Comparison of ENCODE assay signal across 9 mouse cellular contexts in genomic region chr5:120094602-120095001, GRCm38 (mm10). TPM values are rescaled to one million over a fixed set of nuclear protein-coding genes. Genes with fewer than 3 reads are reported as not detected.
A peak's percentile ranks its signal among the peaks of the same experiment; 100 is the strongest.
DNase-seq lines count a peak whose midpoint lies in the region; ATAC-seq and TF ChIP-seq lines count a peak whose summit lies in the region.
"Had no signal": no experiment of that assay in that cellular context is flagged by ENCODE, and none has a peak within 500 bp of the region (broad histone marks: within the 10 kb centered on the region; RNA-seq: fewer than 3 reads in every experiment).

No protein-coding gene starts in this region.

- no peak overlapping the region for H3K9ac ChIP-seq in liver, postnatal 0 days (replicated peaks)

- H3K4me1 ChIP-seq in liver, postnatal 0 days (ENCODE audit: insufficient read depth) = no peaks in the 10 kb centered on the region
- peaks cover 6% of the 10 kb centered on the region for H3K4me1 ChIP-seq in testis, adult 2 months (ENCODE audit: control insufficient read depth, insufficient read depth, low read length)

- in situ Hi-C loops in Patski (cut with MboI; ENCODE audit: low pct_unique_long_range_greater_than_20kb) = loop anchor here (5.0 kb wide), 1 partner anchor 357 kb away; no protein-coding TSS in a partner anchor

- POLR2A ChIA-PET in Patski (lab: Charles Lee) = no interaction called here

- H3K79me2 ChIP-seq in C2C12 (ENCODE audit: control insufficient read depth, insufficient read depth) = no peaks in the 10 kb centered on the region

- H3K27ac ChIP-seq in liver, postnatal 0 days (ENCODE audit: low read depth) = no peak overlapping the region
- no peak overlapping the region for H3K27ac ChIP-seq in testis, adult 2 months (ENCODE audit: control insufficient read depth, insufficient read depth, low read depth, low read length)

- H3K36me3 ChIP-seq in C2C12 (ENCODE audit: control insufficient read depth, insufficient read depth) = no peaks in the 10 kb centered on the region
- H3K36me3 ChIP-seq in liver, postnatal 0 days (replicated peaks; ENCODE audit: insufficient read depth, low read length) = no peaks in the 10 kb centered on the region
- H3K36me3 ChIP-seq in testis, adult 2 months (ENCODE audit: control insufficient read depth, insufficient read depth, low read length) = no peaks in the 10 kb centered on the region

- TF ChIP-seq POLR2A in testis, adult 2 months (IDR thresholded peaks at IDR 0.05; ENCODE audit: control insufficient read depth, low read depth, low read length) = no peak

- no peak for TF ChIP-seq EP300 in liver, postnatal 0 days (IDR thresholded peaks at IDR 0.05; ENCODE audit: low read depth)

- no peak overlapping the region for H3K4me2 ChIP-seq in liver, postnatal 0 days (ENCODE audit: low read depth, low read length)

- H3K27me3 ChIP-seq in C2C12 (ENCODE audit: control insufficient read depth, insufficient read depth, insufficient read length) (peaks cover 31% of the 10 kb centered on the region), Patski (peaks cover 17% of the 10 kb centered on the region)
- 0 out of 2 replicates have a peak, but pooled peaks cover 4% of the 10 kb centered on the region for H3K27me3 ChIP-seq in liver, postnatal 0 days (ENCODE audit: insufficient read depth, low read length)
- no peaks in the 10 kb centered on the region for H3K27me3 ChIP-seq in testis, adult 2 months (ENCODE audit: control insufficient read depth, insufficient read depth, low read length)

- WGBS in liver, postnatal 0 days (ENCODE audit: insufficient replicate concordance) = 43% methylated on average over 7 of the region's 7 CpGs

- TF ChIP-seq CTCF in C2C12 (IDR thresholded peaks at IDR 0.05; ENCODE audit: control insufficient read depth, insufficient read depth, insufficient read length) (peak; percentile 51), Patski (IDR thresholded peaks at IDR 0.05) (peak; percentile 71)
- peak; percentile 87 for TF ChIP-seq CTCF in liver, postnatal 0 days (IDR thresholded peaks at IDR 0.05; ENCODE audit: low read depth)
- peak; percentile 86; the same call in 1 of the 2 replicates for TF ChIP-seq CTCF in testis, adult 2 months (IDR thresholded peaks at IDR 0.05; ENCODE audit: control insufficient read depth, insufficient read depth, insufficient replicate concordance, low read depth, low read length)

- no peaks in the 10 kb centered on the region for H3K79me3 ChIP-seq in C2C12 (ENCODE audit: low read depth)

- H3ac ChIP-seq in C2C12 (ENCODE audit: control insufficient read depth, insufficient read length, low read depth) = no peak overlapping the region

- CTCF ChIA-PET in Patski (lab: Charles Lee) = no interaction called here

- H3K9me3 ChIP-seq in liver, postnatal 0 days (ENCODE audit: low read length) = no peaks in the 10 kb centered on the region

- DNase-seq in heart, postnatal 4 days = peak; percentile 44
- DNase-seq in heart, adult 8-10 months (ENCODE audit: low spot score) = no peak
- no peak for DNase-seq in Patski (ENCODE audit: low read depth, low spot score)
- DNase-seq in embryo, embryonic 10.5 days (ENCODE audit: low spot score) = peak; percentile 76
- DNase-seq in liver, postnatal 0 days = peak; percentile 80
- DNase-seq in layer of hippocampus, adult 11-12 months (ENCODE audit: low spot score) = no peak

- no peak for ATAC-seq in Patski
- ATAC-seq in liver, postnatal 0 days = no peak

- H3K4me3 ChIP-seq in C2C12 (ENCODE audit: insufficient read depth, poor library complexity, severe bottlenecking) = no peak overlapping the region
- H3K4me3 ChIP-seq in liver, postnatal 0 days (ENCODE audit: low read depth, low read length) = no peak overlapping the region
- H3K4me3 ChIP-seq in testis, adult 2 months (ENCODE audit: control insufficient read depth, low read depth, low read length) = peak overlapping the region; percentile 27; the same call in 1 of the 2 replicates
- H3K4me3 ChIP-seq: erythroblast, embryonic 14.5 days had no signal

TF ChIP-seq in C2C12, 6 proteins besides CTCF, POLR2A, EP300 and RAD21:
- no peak for TF ChIP-seq MYOD1 (IDR thresholded peaks at IDR 0.05; ENCODE audit: control insufficient read depth, insufficient read length, low read depth)
- no peak for TF ChIP-seq CEBPB (IDR thresholded peaks at IDR 0.05; ENCODE audit: low read depth)
- no peak for TF ChIP-seq USF1 (IDR thresholded peaks at IDR 0.05; ENCODE audit: low read depth)
- no peak for TF ChIP-seq MYOG (IDR thresholded peaks at IDR 0.05; ENCODE audit: control insufficient read depth, extremely low read depth, insufficient read length)
- TF ChIP-seq MAX (IDR thresholded peaks at IDR 0.05) = no peak
- TF ChIP-seq FOSL1 (IDR thresholded peaks at IDR 0.05; ENCODE audit: insufficient read depth, low read length, poor library complexity, severe bottlenecking) = no peak

RNA-seq across cellular contexts. Expression of gene Rbm19, which starts 21.7 kb away (rescaled TPM):
- 10 to 100 TPM; 18.4 to 21.7 TPM for total RNA-seq in heart, postnatal 4 days (2021)
- 10 to 100 TPM; 18.9 to 25.9 (median 21.1) TPM for total RNA-seq in heart, adult 8-10 months (2022)
- polyA plus RNA-seq in C2C12 (2012; fragmentation: generic; extraction: Trizol) (54.4 TPM), Patski (2021) (28.1 TPM)
- polyA plus RNA-seq in liver, postnatal 0 days (2015; fragmentation: Nextera tagmentation; extraction: Ambion mirVana) = 6.8 and 6.9 TPM in 2 replicates
- 11.8 and 12.2 TPM in 2 replicates for polyA plus RNA-seq in testis, adult 2 months (2012; rRNA removed)

Comparison
In these comparisons a context has a peak if more than half of its experiments do, and no peak if none do; other contexts are left out.
1. DNase-seq: peak in heart, postnatal 4 days (single experiment), embryo, embryonic 10.5 days (single experiment) and liver, postnatal 0 days (single experiment); none in heart, adult 8-10 months (single experiment), Patski (single experiment) and layer of hippocampus, adult 11-12 months (single experiment).
2. Peak in every context shown above with its lines, with median percentiles within 50 percentile points of each other: CTCF ChIP-seq.